Mouse (Mus musculus) olfactory bulb, adult 2 months (tissue): ENCODE results near the gene Rnf10.

Experiments used
- CTCF ChIP-seq: fragments of 200-500 bp; IDR thresholded peaks from 2 replicates; pipeline ENCODE4 v1.5.1; 2012; ENCODE audit warnings: low read depth, mild to moderate bottlenecking, low read length, moderate library complexity; ENCODE audit not compliant: insufficient read depth
- POLR2A ChIP-seq: fragments of 200-500 bp; IDR thresholded peaks from 2 replicates; pipeline ENCODE4 v1.6.1; 2012; ENCODE audit warnings: mild to moderate bottlenecking, low read depth, low read length, moderate library complexity; ENCODE audit not compliant: insufficient read depth

DNA sequence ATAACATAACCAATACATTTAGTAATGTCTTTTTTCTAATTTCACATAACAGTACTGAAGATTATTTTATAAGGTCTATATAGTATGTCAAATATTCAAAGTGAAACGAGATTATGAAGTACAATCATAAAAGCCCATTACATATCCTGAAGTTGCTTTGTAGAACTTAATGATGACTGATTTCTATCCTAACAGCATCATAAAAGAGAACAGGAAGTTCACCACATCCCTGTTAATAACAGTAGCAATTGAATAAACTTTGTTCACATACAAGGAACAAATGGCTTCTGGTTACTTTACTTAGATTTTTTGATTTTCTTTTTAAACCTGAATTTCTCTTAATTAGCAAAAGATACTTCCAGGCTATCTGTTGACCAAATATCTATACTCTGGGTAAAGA lies 10.8 kb downstream of the Rnf10 start:
- no peak for TF ChIP-seq POLR2A
- no peak for TF ChIP-seq CTCF
